ENCODE assay signal across 8 mouse cellular contexts in the genomic region with DNA sequence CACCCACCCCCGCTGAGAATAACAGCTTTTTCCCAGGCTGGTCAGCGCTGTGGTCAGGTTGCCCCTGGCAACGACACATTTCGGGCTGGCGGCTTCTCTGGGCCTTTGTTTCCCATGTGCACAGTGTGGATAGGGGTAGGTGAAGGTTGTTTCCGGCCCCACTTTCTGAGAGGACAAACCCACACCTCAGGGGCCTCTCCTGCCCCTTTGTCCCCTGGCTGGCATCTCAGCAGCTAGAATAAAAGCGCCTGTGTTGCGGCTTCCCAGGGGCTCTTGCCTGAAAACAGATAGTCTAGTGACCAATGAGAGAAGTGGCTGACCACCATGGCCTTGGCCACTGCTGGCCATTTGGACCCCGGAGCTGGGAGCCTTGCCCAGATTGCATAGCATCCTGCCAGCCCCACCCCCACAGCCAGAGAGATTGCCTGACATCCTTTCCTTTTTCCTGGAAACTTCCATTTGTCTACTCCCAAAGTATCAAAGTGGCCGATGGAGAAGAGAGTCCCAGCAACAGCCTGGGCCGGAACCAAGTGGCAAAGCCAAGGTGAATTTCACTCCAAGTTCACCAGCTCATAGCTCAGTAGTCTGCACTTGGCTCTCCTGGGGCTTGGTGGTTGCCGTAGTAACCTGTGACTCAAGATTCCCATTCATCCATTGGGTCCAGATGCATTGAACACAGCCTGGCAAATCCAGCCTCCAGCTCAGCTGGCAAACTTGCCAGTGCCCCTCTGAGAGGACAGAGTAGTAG.
A peak's percentile ranks its signal among the peaks of the same experiment; 100 is the strongest.
DNase-seq lines count a peak whose midpoint lies in the region; ATAC-seq lines count a peak whose summit lies in the region.

No protein-coding gene starts in this region.

- no peaks in the 10 kb centered on the region for H3K27me3 ChIP-seq in neural tube, embryonic 12.5 days (replicated peaks)

- WGBS in neural tube, embryonic 12.5 days: 21% methylated on average over 12 of the region's 12 CpGs

- H3K4me3 ChIP-seq in neural tube, embryonic 12.5 days: no peak overlapping the region

- intact Hi-C loops in left cerebral cortex, postnatal 14 days (cut with DNase I): loop anchor here (5.0 kb wide), 1 partner anchor 55 kb away; no protein-coding TSS in a partner anchor

- H3K27ac ChIP-seq in neural tube, embryonic 12.5 days: no peak overlapping the region

- H3K36me3 ChIP-seq in neural tube, embryonic 12.5 days: no peaks in the 10 kb centered on the region

- no peaks in the 10 kb centered on the region for H3K9me3 ChIP-seq in neural tube, embryonic 12.5 days

- ATAC-seq in neural tube, embryonic 12.5 days (ENCODE audit: low FRiP score, low read depth): peak; percentile 81
- ATAC-seq in CD4-positive, CD25-positive, alpha-beta regulatory T cell, adult 4 months: no peak

- H3K4me1 ChIP-seq in neural tube, embryonic 12.5 days: peaks cover 19% of the 10 kb centered on the region

- no peak overlapping the region for H3K9ac ChIP-seq in neural tube, embryonic 12.5 days

- DNase-seq in ovary, postnatal 36 days (ENCODE audit: low spot score): peak; percentile 24
- DNase-seq in ovary, adult 18-20 months (ENCODE audit: low spot score): no peak
- DNase-seq in embryo, embryonic 10.5 days (ENCODE audit: low spot score): peak; percentile 68
- peak; percentile 37 for DNase-seq in heart, postnatal 4 days
- DNase-seq in left cerebral cortex, postnatal 14 days (ENCODE audit: low spot score in 2 of 2): peak; percentile 57 to 74
- DNase-seq in urinary bladder, postnatal 10 days (ENCODE audit: low spot score): no peak

- peak overlapping the region; percentile 10; the same call in 1 of the 2 replicates for H3K4me2 ChIP-seq in neural tube, embryonic 12.5 days (replicated peaks)

Comparison
In these comparisons a context has a peak if more than half of its experiments do, and no peak if none do; other contexts are left out.
1. DNase-seq: peak in ovary, postnatal 36 days (single experiment), embryo, embryonic 10.5 days (single experiment), heart, postnatal 4 days (single experiment) and left cerebral cortex, postnatal 14 days (2 of 2); none in ovary, adult 18-20 months (single experiment) and urinary bladder, postnatal 10 days (single experiment).